Mouse (Mus musculus) ES-E14 (cell line): Measurements from ENCODE around the gene Epb41l2.

Experiments
- HCFC1 ChIP-seq: IDR thresholded peaks from 2 replicates; pipeline ENCODE4 v1.6.1; 2012; ENCODE audit warnings: low read length, inconsistent platforms, borderline replicate concordance; ENCODE audit not compliant: insufficient read depth
- MAFK ChIP-seq: IDR thresholded peaks from 2 replicates; pipeline ENCODE4 v1.6.1; 2014; ENCODE audit warnings: mild to moderate bottlenecking, low read depth, low read length, inconsistent platforms; ENCODE audit not compliant: insufficient read depth
- ZC3H11A ChIP-seq: IDR thresholded peaks from 2 replicates; pipeline ENCODE4 v1.6.1; 2012; ENCODE audit warnings: low read depth, mild to moderate bottlenecking, inconsistent platforms, low read length, borderline replicate concordance
- ZNF384 ChIP-seq: IDR thresholded peaks from 2 replicates; pipeline ENCODE4 v1.6.1; 2012; ENCODE audit warnings: low read depth, low read length, inconsistent platforms

DNA sequence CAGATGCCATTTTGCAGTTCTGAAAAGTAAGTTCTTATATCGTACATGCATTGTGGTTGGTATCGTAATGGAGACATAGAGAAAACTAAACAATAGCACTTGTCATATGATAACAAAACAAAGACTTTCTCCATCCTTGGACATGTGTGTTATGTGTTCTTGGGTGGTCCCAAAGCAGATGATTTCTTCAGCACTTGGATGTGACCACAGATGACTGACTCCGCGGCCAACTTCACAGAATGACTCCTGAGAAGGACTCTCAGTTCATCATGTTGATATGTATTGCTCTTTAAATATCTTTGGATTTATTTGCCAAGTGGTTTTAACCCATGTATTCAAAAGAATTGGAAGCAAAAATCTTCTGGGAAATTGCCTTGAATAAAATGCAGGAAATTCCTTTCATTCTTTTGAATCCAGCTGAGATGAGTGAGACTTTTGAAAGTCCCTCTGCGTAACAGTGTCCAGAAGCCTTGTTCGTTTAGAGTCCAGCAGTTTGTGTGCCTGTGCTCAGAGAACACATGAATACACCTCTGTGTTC is 52.3 kb downstream of the Epb41l2 start:
- TF ChIP-seq ZC3H11A (no peak), HCFC1 (no peak), ZNF384 (no peak), MAFK (no peak)
